Mouse (Mus musculus) urinary bladder, adult 18-20 months (tissue): ENCODE measurements at regions not wholly inside any gene's neighbourhood (a gene's known extent, or its start where the extent isn't known, plus 50 kb on each side); places are given as distances from the start of the nearest gene placed in this dataset.

Experiments used
- DNase-seq, 2 experiments: peaks; one replicate each; pipeline ENCODE4 v3.0.0; 2022; ENCODE audit warnings: low spot score in 2 of 2, mixed read lengths in 2 of 2

GRCm38 (mm10) chr12:85527011-85527410 lies 53.3 kb downstream of the Fos start:
- no peak for DNase-seq

DNA sequence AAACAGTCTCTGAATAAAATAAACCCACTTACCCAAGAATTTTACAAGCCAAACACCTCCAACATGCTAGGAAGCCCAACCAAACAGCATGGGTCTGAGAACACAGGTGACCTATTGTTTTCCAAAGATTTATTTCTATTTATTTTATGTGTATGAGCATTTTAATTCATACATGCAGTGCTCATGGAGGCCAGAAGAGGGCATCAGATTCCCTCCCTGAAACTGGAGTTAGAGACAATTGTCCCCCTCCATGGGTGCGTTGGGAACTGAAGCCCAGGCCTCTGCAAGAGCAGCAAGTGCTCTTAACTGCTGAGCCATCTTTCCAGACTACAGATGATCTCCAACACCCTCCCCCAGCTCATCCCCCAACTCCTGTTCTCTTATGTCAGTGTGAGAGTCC lies 57.9 kb downstream of the Fos start:
- no peak for DNase-seq

DNA sequence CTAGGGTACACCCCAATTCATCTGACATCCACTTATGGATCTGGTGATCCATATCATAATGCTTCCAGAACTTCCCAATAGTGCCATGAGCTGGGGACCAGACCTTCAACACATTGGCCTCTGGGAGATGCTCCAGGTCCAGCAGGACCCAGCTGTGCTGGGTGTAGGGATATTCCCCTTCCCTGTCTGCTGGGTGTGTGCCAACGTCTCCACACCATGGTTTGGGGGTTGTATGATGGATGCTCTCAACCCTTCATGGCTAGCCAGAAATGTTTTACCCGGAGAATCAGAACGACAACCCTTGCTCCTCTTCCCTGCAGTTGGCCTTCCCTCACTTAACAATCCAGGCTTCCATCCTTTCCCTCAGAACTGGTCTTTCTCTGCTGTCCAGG lies 58.5 kb downstream of the Fos start:
- DNase-seq = no peak

GRCm38 (mm10) chr12:85532613-85533460 lies 59.1 kb downstream of the Fos start:
- peak; percentile 19 to 71 for DNase-seq

DNA sequence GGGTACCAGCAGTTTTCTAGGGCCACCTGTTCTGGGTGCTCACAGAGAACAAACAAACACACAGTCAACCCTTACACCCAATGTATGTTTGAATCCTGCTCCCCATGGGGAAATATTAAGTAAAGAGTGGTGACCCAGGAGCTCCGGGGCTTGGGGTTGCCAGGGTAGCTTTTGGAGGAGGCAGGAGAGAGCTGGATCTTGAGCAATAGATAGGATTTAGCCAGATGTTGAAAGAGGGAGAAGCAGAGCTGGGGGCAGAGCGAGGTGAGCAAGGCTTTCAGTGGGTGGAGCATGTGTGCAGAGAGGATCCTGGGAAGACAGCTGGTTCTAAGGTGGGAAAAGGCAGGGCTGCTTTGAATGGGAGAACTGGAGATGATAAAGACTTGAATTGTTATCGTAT lies 59.9 kb downstream of the Fos start:
- DNase-seq = no peak

GRCm38 (mm10) chr12:85539423-85539822 lies 59.4 kb upstream of the Jdp2 start:
- DNase-seq = no peak

DNA sequence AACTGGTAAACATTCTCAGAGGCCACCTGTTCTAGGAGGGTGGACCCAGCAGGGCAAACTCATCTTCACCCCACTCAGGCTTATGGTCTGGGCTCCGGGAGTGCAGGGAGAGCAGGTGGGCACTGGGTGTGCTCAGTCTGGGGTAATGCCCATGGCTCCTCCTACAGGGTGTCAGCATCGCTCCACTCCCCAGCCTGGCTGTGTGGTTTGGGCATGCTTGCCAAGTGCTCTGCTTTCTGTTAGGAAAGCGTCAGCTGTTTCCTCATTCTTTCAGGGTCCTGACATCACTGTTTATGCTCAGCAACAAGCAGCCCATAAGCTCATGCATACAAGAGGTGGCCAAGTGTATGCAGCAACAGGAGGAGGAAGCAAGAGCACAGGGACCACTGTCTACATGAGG lies 57.7 kb upstream of the Jdp2 start:
- DNase-seq = peak in 1 of 2 experiments; percentile 31

DNA sequence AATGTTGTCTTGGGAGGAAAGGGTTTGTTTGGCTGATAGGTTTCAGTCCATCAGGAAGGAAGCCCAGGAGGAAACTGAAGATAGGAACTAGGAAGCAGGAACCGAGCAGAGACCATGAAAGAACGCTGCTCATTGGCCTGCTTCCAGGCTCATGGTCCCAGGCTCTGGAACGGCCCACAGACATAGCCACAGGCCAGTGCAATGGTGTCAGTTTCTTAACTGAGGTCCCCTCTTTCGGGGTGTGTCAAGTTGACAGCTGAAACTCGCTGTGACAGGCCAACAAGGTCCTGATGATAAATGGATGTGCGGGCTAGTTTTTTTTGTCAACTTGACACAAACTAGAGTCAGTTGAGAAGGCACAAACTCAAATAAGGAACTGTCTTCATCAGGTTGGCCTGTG lies 55.9 kb upstream of the Jdp2 start:
- no peak for DNase-seq

DNA sequence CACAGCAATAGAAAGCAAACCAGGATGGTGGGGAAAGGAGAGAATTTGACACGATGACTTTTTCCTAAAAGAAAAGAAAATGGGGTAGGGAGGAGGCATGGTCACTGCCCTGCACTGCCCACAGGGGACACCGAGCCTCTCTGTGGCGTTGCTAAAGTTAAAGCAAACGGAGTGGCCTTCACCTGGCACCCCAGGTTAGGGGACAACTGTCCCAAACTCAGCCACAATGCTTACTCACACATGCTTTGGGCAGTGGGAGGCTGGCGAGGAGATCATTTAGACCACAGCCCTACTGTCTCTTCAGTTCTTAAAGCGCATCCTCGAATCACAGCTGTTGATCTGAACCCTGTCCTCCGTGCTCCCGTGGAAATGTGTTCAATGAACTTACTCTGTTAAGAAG lies 55.3 kb upstream of the Jdp2 start:
- no peak for DNase-seq

DNA sequence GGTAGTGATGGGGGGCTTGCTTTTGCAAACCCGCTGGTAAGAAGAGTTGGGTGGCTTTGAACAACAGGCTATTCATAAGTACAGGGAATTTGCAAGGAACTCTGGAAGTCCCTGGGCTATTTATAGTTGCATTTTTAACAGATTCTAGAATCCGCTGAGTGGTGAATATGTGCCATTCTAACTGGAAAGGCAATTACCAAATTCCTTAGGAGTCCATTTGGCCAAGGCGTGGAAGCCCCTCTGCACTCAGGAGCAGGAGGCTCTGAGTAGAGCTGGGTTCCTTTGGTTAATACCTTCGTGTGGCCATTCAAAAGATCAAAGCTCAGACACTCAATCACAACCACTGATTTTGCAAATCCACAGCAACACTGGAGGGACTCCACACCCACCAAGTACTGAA lies 54.0 kb upstream of the Jdp2 start:
- no peak for DNase-seq

DNA sequence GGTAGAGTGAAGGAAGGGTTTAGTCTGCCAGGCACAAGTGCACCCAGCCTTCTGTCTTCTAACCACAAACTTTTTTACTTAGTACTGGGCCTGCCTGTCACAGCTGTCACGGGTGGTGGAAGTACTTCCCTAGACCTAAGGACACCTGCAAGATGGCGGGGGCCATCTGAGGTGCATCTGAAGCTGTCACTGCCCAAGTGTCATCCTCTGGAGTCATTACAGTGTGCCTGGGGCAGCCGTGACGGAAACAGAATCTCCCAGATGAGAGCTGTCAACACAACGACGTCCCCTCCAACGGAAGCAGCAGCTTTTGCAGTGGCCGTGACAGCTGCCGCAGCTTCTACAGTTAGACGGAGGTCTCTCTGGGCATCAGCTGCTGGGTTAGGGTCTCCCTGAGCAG lies 53.1 kb upstream of the Jdp2 start:
- no peak for DNase-seq

DNA sequence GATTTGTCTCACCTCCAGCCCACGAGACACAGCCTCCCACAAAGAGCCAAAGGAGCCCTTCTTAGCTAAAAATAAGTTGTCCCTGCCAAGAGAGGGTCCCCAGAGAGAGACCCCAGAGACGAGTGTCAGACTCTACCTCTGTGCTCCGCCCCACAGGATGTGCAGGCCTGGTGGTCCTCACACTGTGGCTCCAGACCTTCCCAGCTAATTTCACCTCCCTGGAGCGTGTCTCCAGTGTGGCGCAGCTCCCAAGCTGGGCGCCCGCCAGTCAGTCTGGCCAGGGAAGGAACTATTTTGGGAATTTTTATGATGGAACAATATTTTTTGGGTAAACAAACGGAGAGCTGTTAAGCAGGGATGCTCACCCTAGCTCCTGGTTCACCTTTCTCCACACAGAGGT lies 50.8 kb upstream of the Jdp2 start:
- DNase-seq = peak in 1 of 2 experiments; percentile 29
